Mouse (Mus musculus): ENCODE results near the gene Elmod1.

GRCm38 (mm10) chr9:53883588-53884280 lies 91.4 kb downstream of the Elmod1 start:
- no peak for TF ChIP-seq CTCF (IDR thresholded peaks at IDR 0.05; ENCODE audit: low read depth)
- TF ChIP-seq EP300 (IDR thresholded peaks at IDR 0.05; ENCODE audit: low read depth) = no peak
